Comparison of ENCODE assay signal across 8 mouse cellular contexts in the genomic region with DNA sequence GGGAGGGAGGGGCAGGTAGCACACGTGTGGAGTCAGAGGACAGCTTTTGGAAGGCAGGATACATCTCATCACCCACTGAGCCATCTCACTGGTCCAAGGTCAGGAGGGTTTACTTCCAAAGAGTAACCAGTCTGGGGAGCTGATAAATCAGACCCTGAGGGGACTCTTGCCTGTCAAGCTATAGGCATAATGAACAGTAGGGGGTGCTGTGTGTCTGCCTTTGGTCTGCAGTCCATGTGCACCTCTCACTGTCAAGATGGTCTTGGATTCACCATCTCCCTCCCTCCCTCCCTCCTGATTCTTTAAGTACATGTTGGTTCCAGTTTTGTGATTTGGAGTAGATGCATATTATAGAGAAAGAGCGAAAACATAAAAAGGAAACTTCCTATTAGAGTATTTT. TPM values are rescaled to one million over a fixed set of nuclear protein-coding genes. Genes with fewer than 3 reads are reported as not detected.
DNase-seq lines count a peak whose midpoint lies in the region; ATAC-seq and TF ChIP-seq lines count a peak whose summit lies in the region.

No protein-coding gene starts in this region.

- peak; percentile 56 for DNase-seq in adrenal gland, postnatal 10 days
- DNase-seq in adrenal gland, postnatal 4 days (ENCODE audit: low spot score in 2 of 2), result no peak
- peak; percentile 56 for DNase-seq in midbrain, postnatal 0 days (ENCODE audit: low spot score)
- peak; percentile 71 for DNase-seq in embryo, embryonic 11 days
- peak; percentile 60 for DNase-seq in kidney, postnatal 10 days
- peak; percentile 75 for DNase-seq in lung, postnatal 14 days
- peak; percentile 41 to 50 for DNase-seq in thymus, postnatal 36 days

- H3K9ac ChIP-seq in midbrain, postnatal 0 days (replicated peaks; ENCODE audit: low read length, poor library complexity, severe bottlenecking), result no peak overlapping the region
- no peak overlapping the region for H3K9ac ChIP-seq in midbrain, embryonic 15.5 days

- TF ChIP-seq CTCF in midbrain, postnatal 0 days (IDR thresholded peaks at IDR 0.05), result peak; percentile 62

- no peaks in the 10 kb centered on the region for H3K27me3 ChIP-seq in midbrain, postnatal 0 days (ENCODE audit: insufficient read depth, low read length)
- H3K27me3 ChIP-seq in midbrain, embryonic 15.5 days (replicated peaks), result no peaks in the 10 kb centered on the region

- H3K4me2 ChIP-seq in midbrain, postnatal 0 days (ENCODE audit: low read depth, low read length, poor library complexity, severe bottlenecking), result no peak overlapping the region
- H3K4me2 ChIP-seq in midbrain, embryonic 15.5 days, result no peak overlapping the region

- no peaks in the 10 kb centered on the region for H3K9me3 ChIP-seq in midbrain, postnatal 0 days (ENCODE audit: low read length)
- no peaks in the 10 kb centered on the region for H3K9me3 ChIP-seq in midbrain, embryonic 15.5 days

- ATAC-seq in midbrain, postnatal 0 days (ENCODE audit: low FRiP score), result no peak
- ATAC-seq in midbrain, embryonic 15.5 days (replicated peaks), result no peak

- no peaks in the 10 kb centered on the region for H3K4me1 ChIP-seq in midbrain, postnatal 0 days (ENCODE audit: insufficient read depth, low read length)
- no peaks in the 10 kb centered on the region for H3K4me1 ChIP-seq in midbrain, embryonic 15.5 days

- H3K27ac ChIP-seq in midbrain, postnatal 0 days (ENCODE audit: low read depth, low read length), result no peak overlapping the region
- no peak overlapping the region for H3K27ac ChIP-seq in midbrain, embryonic 15.5 days

- no peak overlapping the region for H3K4me3 ChIP-seq in midbrain, postnatal 0 days (ENCODE audit: low read depth, low read length)
- no peak overlapping the region for H3K4me3 ChIP-seq in midbrain, embryonic 15.5 days

- 55% methylated on average over 2 of the region's 2 CpGs for WGBS in midbrain, postnatal 0 days
- 65% methylated on average over 2 of the region's 2 CpGs for WGBS in midbrain, embryonic 15.5 days

- peaks cover 48% of the 10 kb centered on the region for H3K36me3 ChIP-seq in midbrain, postnatal 0 days (ENCODE audit: insufficient read depth, low read length)
- peaks cover 27% of the 10 kb centered on the region; the same call in 1 of the 2 replicates for H3K36me3 ChIP-seq in midbrain, embryonic 15.5 days (replicated peaks)

RNA-seq across cellular contexts. Expression of a gene that starts 25.7 kb away (rescaled TPM):
- total RNA-seq in adrenal gland, postnatal 10 days (2021), result 10 to 100 TPM; 31.2 to 32.2 TPM
- 10 to 100 TPM; 35.5 to 36.5 TPM for total RNA-seq in adrenal gland, postnatal 4 days (2021)
- 29.0 and 33.0 TPM in 2 replicates for total RNA-seq in midbrain, postnatal 0 days (2014; rRNA removed)
- polyA plus RNA-seq in midbrain, postnatal 0 days (2015; fragmentation: Nextera tagmentation; extraction: Ambion mirVana), result 59.6 and 60.7 TPM in 2 replicates
- 52.3 TPM in 2 replicates for polyA plus RNA-seq in midbrain, embryonic 15.5 days (2015; fragmentation: Nextera tagmentation; extraction: Ambion mirVana)

RNA-seq across cellular contexts. Expression of a gene that starts 26.2 kb away (rescaled TPM):
- 10 to 100 TPM; 27.9 to 28.0 TPM for total RNA-seq in adrenal gland, postnatal 10 days (2021)
- 10 to 100 TPM; 21.4 to 22.5 TPM for total RNA-seq in adrenal gland, postnatal 4 days (2021)
- total RNA-seq in midbrain, postnatal 0 days (2014; rRNA removed), result 97.6 and 106 TPM in 2 replicates
- 51.4 and 57.3 TPM in 2 replicates for polyA plus RNA-seq in midbrain, postnatal 0 days (2015; fragmentation: Nextera tagmentation; extraction: Ambion mirVana)
- 60.3 and 63.1 TPM in 2 replicates for polyA plus RNA-seq in midbrain, embryonic 15.5 days (2015; fragmentation: Nextera tagmentation; extraction: Ambion mirVana)

RNA-seq across cellular contexts. Expression of a gene that starts 32.9 kb away (rescaled TPM):
- total RNA-seq in adrenal gland, postnatal 10 days (2021), result 1 to 10 TPM; 4.6 to 7.8 TPM
- total RNA-seq in adrenal gland, postnatal 4 days (2021), result 1 to 10 TPM; 8.2 to 9.7 TPM
- 9.7 and 14.1 TPM in 2 replicates for total RNA-seq in midbrain, postnatal 0 days (2014; rRNA removed)
- polyA plus RNA-seq in midbrain, postnatal 0 days (2015; fragmentation: Nextera tagmentation; extraction: Ambion mirVana), result 9.2 and 13.1 TPM in 2 replicates
- polyA plus RNA-seq in midbrain, embryonic 15.5 days (2015; fragmentation: Nextera tagmentation; extraction: Ambion mirVana), result 12.0 and 12.3 TPM in 2 replicates

RNA-seq across cellular contexts. Expression of a gene that starts 44.1 kb away (rescaled TPM):
- total RNA-seq in adrenal gland, postnatal 10 days (2021), result 10 to 100 TPM; 35.1 to 36.5 TPM
- 10 to 100 TPM; 35.8 to 35.9 TPM for total RNA-seq in adrenal gland, postnatal 4 days (2021)
- total RNA-seq in midbrain, postnatal 0 days (2014; rRNA removed), result 14.8 and 17.0 TPM in 2 replicates
- polyA plus RNA-seq in midbrain, postnatal 0 days (2015; fragmentation: Nextera tagmentation; extraction: Ambion mirVana), result 27.9 and 30.2 TPM in 2 replicates
- 41.6 and 42.5 TPM in 2 replicates for polyA plus RNA-seq in midbrain, embryonic 15.5 days (2015; fragmentation: Nextera tagmentation; extraction: Ambion mirVana)

RNA-seq across cellular contexts. Expression of a gene that starts 48.8 kb away (rescaled TPM):
- total RNA-seq in adrenal gland, postnatal 10 days (2021), result 10 to 100 TPM in 1 of 2 experiments, 1 to 10 TPM in 1; 5.1 to 13.5 TPM
- total RNA-seq in adrenal gland, postnatal 4 days (2021), result 1 to 10 TPM; 4.8 to 7.6 TPM
- total RNA-seq in midbrain, postnatal 0 days (2014; rRNA removed), result 1.1 and 5.2 TPM in 2 replicates
- 2.5 and 2.6 TPM in 2 replicates for polyA plus RNA-seq in midbrain, postnatal 0 days (2015; fragmentation: Nextera tagmentation; extraction: Ambion mirVana)
- polyA plus RNA-seq in midbrain, embryonic 15.5 days (2015; fragmentation: Nextera tagmentation; extraction: Ambion mirVana), result 0.87 and 1.1 TPM in 2 replicates

Comparison
In these comparisons a context has a peak if more than half of its experiments do, and no peak if none do; other contexts are left out.
1. DNase-seq: peak in adrenal gland, postnatal 10 days (single experiment), midbrain, postnatal 0 days (single experiment), embryo, embryonic 11 days (single experiment), kidney, postnatal 10 days (single experiment), lung, postnatal 14 days (single experiment) and thymus, postnatal 36 days (2 of 2); none in adrenal gland, postnatal 4 days (0 of 2).